Mouse (Mus musculus): ENCODE measurements at regions not wholly inside any gene's neighbourhood (a gene's known extent, or its start where the extent isn't known, plus 50 kb on each side); places are given as distances from the start of the nearest gene placed in this dataset.

- TF ChIP-seq EP300 (IDR thresholded peaks at IDR 0.05; ENCODE audit: low read depth) (no peak), CTCF (IDR thresholded peaks at IDR 0.05; ENCODE audit: low read depth) (no peak)
These were observed 142.1 kb downstream of the Sec61b start for GRCm38 (mm10) chr4:47616525-47616924.

All from heart, postnatal 0 days (tissue).